Mouse (Mus musculus): ENCODE data around the gene 2510039O18Rik.

The 2510039O18Rik gene

GRCm38 (mm10) chr4:147940576-147941044 lies at the start of gene 2510039O18Rik:
TSS of gene 2510039O18Rik (plus strand) at chr4:147940895.
- peak; percentile 90 for DNase-seq

GRCm38 (mm10) chr4:147895815-147896330 lies 44.8 kb upstream of the 2510039O18Rik start:
- DNase-seq: no peak

DNA sequence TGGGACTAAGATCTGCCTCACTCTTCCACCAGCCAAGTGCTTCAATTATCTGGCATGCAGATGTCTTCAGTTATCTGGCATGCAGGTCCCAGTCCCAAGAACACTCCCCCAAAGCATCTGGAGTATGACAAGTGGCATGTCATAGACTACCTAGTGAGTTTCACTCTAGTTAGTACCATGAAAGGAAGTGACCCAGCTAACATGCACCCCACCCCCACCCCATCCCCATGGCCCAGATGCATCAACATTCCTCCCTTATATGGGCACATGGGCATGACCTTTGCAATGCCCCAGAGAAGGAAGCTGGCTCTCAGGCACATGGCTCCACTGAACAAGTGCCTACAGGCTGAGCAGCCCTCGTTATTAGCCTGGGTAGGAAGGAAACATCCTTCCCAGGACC lies 44.3 kb upstream of the 2510039O18Rik start:
- no peak for DNase-seq

- no peak for DNase-seq
Observed at GRCm38 (mm10) chr4:147897348-147897747, 43.3 kb upstream of the 2510039O18Rik start.

GRCm38 (mm10) chr4:147900452-147900851 lies 40.2 kb upstream of the 2510039O18Rik start:
- no peak for DNase-seq

GRCm38 (mm10) chr4:147902906-147903500 lies 37.7 kb upstream of the 2510039O18Rik start:
- DNase-seq: no peak

- no peak for DNase-seq
Observed at GRCm38 (mm10) chr4:147903601-147904000, 37.1 kb upstream of the 2510039O18Rik start.

DNA sequence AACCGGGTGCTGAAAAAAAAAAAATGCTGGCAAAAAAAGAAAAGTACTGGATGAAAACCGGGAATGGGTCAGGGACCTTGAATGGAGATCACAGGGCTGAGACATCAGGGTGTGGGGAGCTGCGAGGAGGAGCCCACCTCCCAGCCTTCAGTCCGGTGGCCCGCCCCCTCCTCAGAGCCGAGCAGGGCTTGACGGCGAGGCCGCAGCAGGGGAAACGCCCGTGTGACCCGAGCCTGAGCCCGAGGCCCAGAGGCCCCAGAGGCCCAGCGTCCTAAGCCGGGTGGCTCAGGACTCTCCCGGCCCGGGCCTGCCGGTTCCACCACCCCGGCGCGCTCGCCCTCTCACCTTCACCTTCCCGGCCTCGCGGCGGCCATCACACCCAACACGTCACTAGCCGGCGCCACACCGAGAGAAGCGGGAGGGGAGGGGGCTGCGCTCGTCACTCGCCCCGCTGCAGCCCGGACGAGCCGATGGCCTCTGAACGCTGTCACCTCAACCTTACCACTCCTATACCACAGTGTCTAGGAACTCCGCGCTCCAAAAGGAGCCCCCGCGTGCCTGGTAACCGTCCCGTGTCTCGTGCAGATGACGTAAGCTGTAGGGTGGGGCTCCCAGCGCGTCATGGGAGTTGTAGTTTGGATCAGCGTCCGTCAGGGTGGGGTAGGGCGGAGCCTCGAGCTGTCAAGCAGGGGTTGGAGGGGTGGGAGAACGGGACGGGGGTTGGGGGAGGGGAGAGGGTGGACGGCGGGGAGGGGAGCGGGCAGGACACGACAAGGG lies 36.2 kb upstream of the 2510039O18Rik start, which contains the start of gene Mfn2:
Gene Mfn2, minus strand, starts transcription at position 392 of the 777 bp plus-strand sequence.
- DNase-seq: peak; percentile 92

GRCm38 (mm10) chr4:147905090-147905659 lies 35.5 kb upstream of the 2510039O18Rik start:
- peak; percentile 20 for DNase-seq

DNA sequence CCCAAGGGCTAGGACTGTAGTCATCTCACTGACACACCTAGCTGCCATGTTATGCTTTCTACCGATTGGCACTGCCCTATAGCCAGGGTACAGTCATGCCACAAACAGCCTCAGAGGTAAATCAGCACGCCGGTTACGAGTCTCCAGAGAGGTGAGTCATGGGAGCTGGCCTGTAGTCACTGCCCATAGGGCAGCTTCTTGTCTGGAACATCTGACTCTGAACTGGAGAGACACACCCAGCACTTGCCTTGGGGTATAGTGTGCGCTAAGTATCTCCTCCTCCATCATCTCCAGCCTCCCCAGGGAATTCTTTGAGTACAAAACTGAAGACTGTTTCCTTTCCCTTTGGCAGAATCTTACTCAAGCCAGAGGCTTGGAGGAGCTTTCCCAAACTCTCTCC lies 34.5 kb upstream of the 2510039O18Rik start:
- DNase-seq: no peak

DNA sequence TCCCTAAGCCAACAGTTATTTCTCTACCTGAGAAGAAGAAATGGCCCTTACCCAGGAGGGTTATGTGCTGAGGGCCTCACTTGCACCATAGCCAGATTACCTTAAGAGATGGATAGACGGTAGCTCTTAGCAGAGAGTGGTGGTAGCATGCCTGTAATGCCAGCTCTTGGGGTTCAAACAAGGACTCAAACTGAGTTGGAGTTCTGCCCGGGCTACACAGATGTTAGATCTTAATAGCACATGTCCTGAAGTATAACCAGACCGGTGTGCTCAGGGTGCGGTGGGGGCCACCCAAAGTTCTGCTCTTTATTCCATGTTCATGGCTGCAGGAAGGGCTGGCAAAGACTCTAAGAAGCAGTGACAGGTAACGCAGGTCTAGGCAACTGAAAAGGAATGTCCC lies 31.2 kb upstream of the 2510039O18Rik start:
- DNase-seq: no peak

DNA sequence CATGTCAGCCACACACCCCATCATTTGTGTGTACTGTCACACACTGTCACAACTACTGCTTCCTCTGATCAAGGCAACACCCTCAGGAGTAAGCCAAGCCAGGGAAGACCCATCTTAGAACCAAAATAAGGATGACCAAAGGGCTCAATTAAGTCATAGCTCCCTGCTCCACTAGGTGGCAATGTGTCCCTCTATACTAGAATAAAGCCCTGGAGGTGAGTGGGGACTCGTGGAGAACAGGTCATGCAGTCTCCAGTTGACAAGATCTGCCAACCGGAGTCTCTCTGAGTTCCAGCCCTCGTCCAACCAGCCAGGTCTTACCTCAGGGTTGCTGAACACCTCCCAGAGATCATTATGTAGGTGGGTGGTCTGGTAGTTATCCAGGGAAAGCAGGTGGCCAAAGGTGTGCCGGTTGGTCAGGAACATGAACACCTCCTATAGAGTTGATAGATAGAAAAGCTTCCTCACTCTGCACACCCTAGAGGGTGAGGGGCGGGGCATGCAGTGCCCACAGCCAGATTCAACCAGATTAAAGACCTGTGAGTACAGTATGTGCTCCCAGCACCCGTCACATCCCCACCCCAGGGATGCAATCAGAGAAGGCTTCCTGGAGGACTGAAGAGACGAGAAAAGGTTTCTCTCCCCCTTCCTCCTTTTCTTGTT lies 22.1 kb upstream of the 2510039O18Rik start:
- peak; percentile 40 for DNase-seq

DNA sequence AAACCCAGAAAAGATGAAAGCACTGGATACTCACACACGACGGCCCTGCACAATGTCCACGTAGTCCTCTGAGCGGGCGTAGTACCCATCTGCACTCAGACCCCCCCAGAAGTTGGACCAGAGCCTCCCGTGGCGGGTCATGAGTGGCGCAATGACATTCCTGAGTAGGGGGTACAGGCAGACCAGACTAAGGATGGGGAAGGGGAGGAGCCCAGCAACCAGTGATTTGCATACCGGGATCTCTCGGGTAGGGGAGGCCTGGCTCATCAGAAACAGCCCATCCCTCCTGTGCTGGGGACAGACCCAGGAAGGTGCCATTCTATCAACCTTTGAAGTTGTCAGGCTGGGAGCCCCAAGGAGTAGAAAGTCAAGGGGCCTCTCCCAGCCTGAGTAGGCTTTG lies 19.7 kb upstream of the 2510039O18Rik start:
- DNase-seq: no peak

DNA sequence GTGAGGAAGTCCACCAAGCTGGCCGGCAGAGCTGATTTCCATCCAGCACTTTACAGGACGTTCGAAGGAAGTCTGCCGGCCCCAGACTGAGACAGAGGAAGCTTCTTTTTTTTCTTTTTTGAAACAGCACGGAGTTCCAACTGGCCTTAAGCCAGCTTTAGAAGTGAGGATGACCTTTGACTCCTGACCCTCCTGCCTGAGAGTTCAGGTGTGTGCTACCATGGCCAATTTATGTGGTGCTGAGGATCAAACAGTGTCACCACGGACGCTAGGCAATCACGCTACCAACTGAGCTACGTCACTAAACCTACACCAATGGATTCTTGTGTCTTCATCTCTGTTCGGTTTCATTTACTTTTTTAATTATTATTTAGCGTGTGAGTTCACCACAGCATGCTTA lies 18.4 kb upstream of the 2510039O18Rik start:
- DNase-seq: no peak

- no peak for DNase-seq
Observed at GRCm38 (mm10) chr4:147927705-147928104, 13.0 kb upstream of the 2510039O18Rik start.

DNA sequence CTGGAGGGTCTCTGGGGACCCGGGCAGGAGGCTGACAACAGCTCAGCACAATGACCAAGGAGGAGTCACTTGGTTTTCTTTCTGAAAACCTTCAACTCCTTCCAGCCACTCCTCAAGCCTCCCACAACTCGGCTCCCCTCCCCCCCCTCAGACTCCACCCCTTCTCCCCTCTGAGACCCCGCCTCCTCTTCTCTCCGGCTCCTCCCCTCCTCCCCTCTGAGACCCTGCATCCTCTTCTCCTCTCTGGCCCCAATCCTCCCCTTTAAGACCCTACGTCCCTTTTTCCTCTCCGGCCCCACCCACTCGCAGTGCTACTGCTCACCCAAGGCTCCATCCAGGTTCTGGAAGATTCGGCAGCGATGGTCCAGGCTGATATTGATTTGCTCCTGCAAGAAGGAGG lies 12.6 kb upstream of the 2510039O18Rik start:
- no peak for DNase-seq

DNA sequence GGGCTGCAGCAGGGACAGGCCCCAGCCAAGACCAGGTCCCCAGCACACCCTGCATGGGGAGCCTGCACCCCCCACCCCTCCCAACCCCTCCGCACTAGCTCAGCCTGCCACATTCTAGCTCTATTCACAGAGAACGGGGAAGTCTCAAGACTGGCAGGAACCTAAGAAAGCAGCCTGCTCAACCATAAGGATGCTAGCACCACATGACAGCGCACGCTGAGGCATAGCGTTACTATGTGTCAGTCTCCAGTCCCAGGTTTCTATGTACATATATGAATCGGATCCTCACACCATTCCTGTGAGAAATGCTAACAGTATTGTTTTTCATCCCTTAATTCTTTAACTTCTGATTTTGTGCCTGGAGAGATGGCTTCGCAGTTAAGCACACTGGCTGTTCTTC lies 12.2 kb upstream of the 2510039O18Rik start:
- DNase-seq: no peak

- DNase-seq: no peak
Observed at GRCm38 (mm10) chr4:147930946-147931345, 9.7 kb upstream of the 2510039O18Rik start.

GRCm38 (mm10) chr4:147934134-147934533 lies 6.6 kb upstream of the 2510039O18Rik start:
- no peak for DNase-seq

DNA sequence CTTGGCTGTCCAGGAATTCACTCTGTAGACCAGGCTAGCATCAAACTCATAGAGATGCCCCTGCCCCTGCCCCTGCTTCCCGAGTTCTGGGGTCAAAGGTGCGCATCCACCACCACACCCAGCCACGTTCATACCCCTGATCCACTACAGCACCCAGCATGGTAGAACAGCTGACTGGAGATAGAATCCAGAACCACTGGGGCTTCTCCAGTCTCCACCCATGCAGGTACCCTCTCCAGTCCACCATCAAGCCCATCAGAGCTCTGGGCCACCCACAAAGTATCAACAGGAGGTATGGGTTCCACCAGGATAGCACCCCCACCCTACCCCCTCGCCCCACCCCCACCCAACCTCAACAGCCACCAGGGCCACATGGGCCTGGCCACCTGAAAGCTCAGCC lies 6.1 kb upstream of the 2510039O18Rik start:
- DNase-seq: no peak

- DNase-seq: no peak
Observed at GRCm38 (mm10) chr4:147935904-147936303, 4.8 kb upstream of the 2510039O18Rik start.

- DNase-seq: peak; percentile 84
Observed at GRCm38 (mm10) chr4:147936331-147936954, 4.3 kb upstream of the 2510039O18Rik start, which contains the start of gene Plod1. TSS of gene Plod1 (minus strand) at chr4:147936767.

GRCm38 (mm10) chr4:147937021-147937420 lies 3.7 kb upstream of the 2510039O18Rik start:
- no peak for DNase-seq
